Mouse (Mus musculus): Measurements from ENCODE around the gene Rnf24. TPM values are rescaled to one million over a fixed set of nuclear protein-coding genes. Genes with fewer than 3 reads are reported as not detected.

The Rnf24 gene
- total and polyA plus RNA-seq, 2 experiments from 2014 or later = 11.1 to 26.3 TPM

DNA sequence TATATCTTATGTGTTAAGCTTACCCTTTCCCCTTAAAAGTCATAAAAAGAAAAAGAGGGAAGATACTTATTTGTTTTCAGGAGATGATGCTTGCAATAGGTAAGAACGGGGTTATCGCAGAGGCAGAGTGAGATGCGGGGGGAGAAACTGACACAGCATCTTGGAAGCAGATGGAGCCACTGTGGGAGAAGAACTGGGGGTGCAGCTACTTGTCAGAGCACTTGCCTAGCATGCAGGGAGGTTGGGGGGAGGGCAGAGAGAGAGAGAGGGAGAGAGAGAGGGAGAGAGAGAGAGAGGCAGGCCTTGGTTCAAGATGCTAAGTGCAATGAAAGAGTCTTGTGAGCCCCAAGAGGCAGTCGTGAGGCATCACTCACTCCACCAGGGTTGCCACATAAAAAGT lies 32.5 kb upstream of the Rnf24 start:
- H3K9ac ChIP-seq (replicated peaks; ENCODE audit: low read length, poor library complexity, severe bottlenecking) = no peak overlapping the region
- DNase-seq (ENCODE audit: low spot score) (no peak), ATAC-seq (ENCODE audit: low FRiP score) (no peak)
- TF ChIP-seq CTCF (IDR thresholded peaks at IDR 0.05) = no peak
- H3K4me1 ChIP-seq (ENCODE audit: insufficient read depth, low read length) = no peaks in the 10 kb centered on the region
- no peak overlapping the region for H3K4me2 ChIP-seq (ENCODE audit: low read depth, low read length, poor library complexity, severe bottlenecking)
- 90% methylated on average over 4 of the region's 4 CpGs for WGBS
- H3K27me3 ChIP-seq (ENCODE audit: insufficient read depth, low read length) = no peaks in the 10 kb centered on the region
- no peak overlapping the region for H3K4me3 ChIP-seq (ENCODE audit: low read depth, low read length)
- H3K9me3 ChIP-seq (ENCODE audit: low read length) = no peaks in the 10 kb centered on the region
- no peak overlapping the region for H3K27ac ChIP-seq (ENCODE audit: low read depth, low read length)
- H3K36me3 ChIP-seq (ENCODE audit: insufficient read depth, low read length) = no peaks in the 10 kb centered on the region

DNA sequence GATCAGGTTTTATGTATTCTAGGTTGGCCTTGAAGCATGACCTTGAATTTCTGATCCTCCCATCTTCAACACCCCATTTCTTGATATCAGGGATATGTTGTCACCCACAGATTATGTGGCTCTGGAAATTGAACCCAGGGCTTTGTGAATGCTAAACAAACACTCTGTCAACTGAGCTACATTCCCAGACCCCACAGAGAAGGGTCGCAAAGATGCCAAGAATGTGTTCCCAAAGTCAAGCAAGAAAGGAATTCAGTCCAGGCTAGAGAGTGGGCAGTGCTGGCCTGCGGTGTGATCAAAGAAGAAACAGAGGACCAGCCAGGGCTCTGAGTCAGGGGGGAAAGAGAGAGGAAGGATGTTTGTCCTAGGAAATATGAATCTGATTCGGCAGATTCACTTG lies 26.8 kb upstream of the Rnf24 start:
- Histone ChIP-seq H3K4me1 (ENCODE audit: insufficient read depth, low read length) (no peaks in the 10 kb centered on the region), H3K27me3 (ENCODE audit: insufficient read depth, low read length) (no peaks in the 10 kb centered on the region), H3K36me3 (ENCODE audit: insufficient read depth, low read length) (no peaks in the 10 kb centered on the region), H3K4me3 (ENCODE audit: low read depth, low read length) (no peak overlapping the region), H3K4me2 (ENCODE audit: low read depth, low read length, poor library complexity, severe bottlenecking) (no peak overlapping the region), H3K9me3 (ENCODE audit: low read length) (no peaks in the 10 kb centered on the region), H3K27ac (ENCODE audit: low read depth, low read length) (no peak overlapping the region), H3K9ac (replicated peaks; ENCODE audit: low read length, poor library complexity, severe bottlenecking) (no peak overlapping the region)
- no peak for TF ChIP-seq CTCF (IDR thresholded peaks at IDR 0.05)
- WGBS = 88% methylated on average over 3 of the region's 3 CpGs
- ATAC-seq (ENCODE audit: low FRiP score) = no peak
- no peak for DNase-seq (ENCODE audit: low spot score)

DNA sequence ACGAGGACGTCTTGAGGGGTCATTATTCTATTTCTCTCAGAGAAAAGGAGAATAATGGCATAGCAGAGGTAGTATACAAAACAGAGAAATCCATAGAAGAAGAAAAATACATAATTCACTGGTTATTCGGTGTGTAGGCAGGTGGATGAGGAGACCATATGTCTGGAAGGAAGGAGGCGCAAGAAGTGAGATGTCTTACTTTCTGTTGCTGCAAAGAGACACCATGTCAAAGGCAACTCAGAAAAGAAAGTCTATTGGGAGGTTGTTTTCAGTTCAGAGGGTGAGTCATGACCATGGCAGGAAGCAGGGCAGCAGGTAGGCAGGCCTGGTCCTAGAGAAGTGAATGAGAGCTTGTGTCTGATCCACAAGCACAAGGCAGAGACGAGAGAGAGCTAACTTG lies 26.2 kb upstream of the Rnf24 start:
- no peak overlapping the region for H3K4me3 ChIP-seq (ENCODE audit: low read depth, low read length)
- 93% methylated on average over 5 of the region's 5 CpGs for WGBS
- H3K36me3 ChIP-seq (ENCODE audit: insufficient read depth, low read length) = no peaks in the 10 kb centered on the region
- H3K27me3 ChIP-seq (ENCODE audit: insufficient read depth, low read length) = no peaks in the 10 kb centered on the region
- DNase-seq (ENCODE audit: low spot score) (no peak), ATAC-seq (ENCODE audit: low FRiP score) (no peak)
- H3K9ac ChIP-seq (replicated peaks; ENCODE audit: low read length, poor library complexity, severe bottlenecking) = no peak overlapping the region
- H3K4me1 ChIP-seq (ENCODE audit: insufficient read depth, low read length) = no peaks in the 10 kb centered on the region
- no peak overlapping the region for H3K27ac ChIP-seq (ENCODE audit: low read depth, low read length)
- H3K4me2 ChIP-seq (ENCODE audit: low read depth, low read length, poor library complexity, severe bottlenecking) = no peak overlapping the region
- H3K9me3 ChIP-seq (ENCODE audit: low read length) = no peaks in the 10 kb centered on the region
- TF ChIP-seq CTCF (IDR thresholded peaks at IDR 0.05) = no peak

DNA sequence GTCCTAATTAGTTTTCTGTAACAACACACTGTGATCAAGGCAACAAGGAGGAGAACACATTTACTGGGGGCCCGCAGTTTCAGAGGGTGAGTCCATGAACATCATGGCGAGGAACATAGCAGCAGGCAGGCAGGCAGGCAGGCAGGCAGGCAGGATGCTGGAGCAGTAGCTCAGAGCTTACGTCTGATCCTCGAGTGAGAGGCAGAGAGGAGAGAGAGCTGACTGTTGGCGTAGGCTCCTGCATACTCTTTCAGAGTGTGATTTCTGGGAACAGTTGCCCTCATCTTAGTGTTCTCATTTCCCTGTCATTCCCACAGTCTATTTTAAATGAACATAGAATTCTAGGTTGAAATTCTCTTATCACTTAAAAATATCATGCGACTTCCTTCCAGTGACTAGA lies 24.4 kb upstream of the Rnf24 start:
- WGBS = 70% methylated on average over 6 of the region's 6 CpGs

DNA sequence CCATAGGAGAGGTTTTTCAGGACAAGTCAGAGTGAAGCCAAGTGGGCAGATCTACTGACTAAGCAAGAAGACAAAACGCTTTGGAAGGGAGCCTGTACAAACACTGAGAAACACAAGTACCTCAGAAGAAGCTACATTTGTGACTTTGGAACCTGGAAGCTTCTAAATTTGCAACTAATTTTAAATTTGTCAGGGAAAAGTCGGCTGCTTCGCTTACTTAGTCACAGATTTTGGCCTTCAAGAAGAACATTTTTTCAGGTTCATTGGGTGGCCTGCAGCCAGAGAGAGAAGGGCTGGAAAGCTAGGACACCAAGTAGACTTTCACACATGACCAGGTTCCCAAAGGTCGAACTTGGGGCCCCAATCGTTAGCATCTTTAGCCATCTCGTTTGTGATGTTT lies 21.0 kb upstream of the Rnf24 start:
- ATAC-seq (ENCODE audit: low FRiP score) (no peak), DNase-seq (ENCODE audit: low spot score) (no peak)
- no peaks in the 10 kb centered on the region for H3K9me3 ChIP-seq (ENCODE audit: low read length)
- H3K9ac ChIP-seq (replicated peaks; ENCODE audit: low read length, poor library complexity, severe bottlenecking) = no peak overlapping the region
- H3K27ac ChIP-seq (ENCODE audit: low read depth, low read length) = no peak overlapping the region
- no peak overlapping the region for H3K4me2 ChIP-seq (ENCODE audit: low read depth, low read length, poor library complexity, severe bottlenecking)
- H3K4me3 ChIP-seq (ENCODE audit: low read depth, low read length) = no peak overlapping the region
- no peaks in the 10 kb centered on the region for H3K36me3 ChIP-seq (ENCODE audit: insufficient read depth, low read length)
- TF ChIP-seq CTCF (IDR thresholded peaks at IDR 0.05) = no peak
- 90% methylated on average over 6 of the region's 6 CpGs for WGBS
- no peaks in the 10 kb centered on the region for H3K4me1 ChIP-seq (ENCODE audit: insufficient read depth, low read length)
- no peaks in the 10 kb centered on the region for H3K27me3 ChIP-seq (ENCODE audit: insufficient read depth, low read length)

More for the DNA sequence above, 24.4 kb upstream of the Rnf24 start:
- no peak overlapping the region for H3K9ac ChIP-seq (replicated peaks; ENCODE audit: low read length, poor library complexity, severe bottlenecking)
- H3K4me2 ChIP-seq (ENCODE audit: low read depth, low read length, poor library complexity, severe bottlenecking) = no peak overlapping the region
- no peak for DNase-seq (ENCODE audit: low spot score)
- TF ChIP-seq CTCF (IDR thresholded peaks at IDR 0.05) = no peak
- no peak overlapping the region for H3K27ac ChIP-seq (ENCODE audit: low read depth, low read length)
- H3K36me3 ChIP-seq (ENCODE audit: insufficient read depth, low read length) = no peaks in the 10 kb centered on the region
- H3K9me3 ChIP-seq (ENCODE audit: low read length) = no peaks in the 10 kb centered on the region
- ATAC-seq (ENCODE audit: low FRiP score) = no peak
- H3K4me3 ChIP-seq (ENCODE audit: low read depth, low read length) = no peak overlapping the region
- no peaks in the 10 kb centered on the region for H3K4me1 ChIP-seq (ENCODE audit: insufficient read depth, low read length)
- H3K27me3 ChIP-seq (ENCODE audit: insufficient read depth, low read length) = no peaks in the 10 kb centered on the region

DNA sequence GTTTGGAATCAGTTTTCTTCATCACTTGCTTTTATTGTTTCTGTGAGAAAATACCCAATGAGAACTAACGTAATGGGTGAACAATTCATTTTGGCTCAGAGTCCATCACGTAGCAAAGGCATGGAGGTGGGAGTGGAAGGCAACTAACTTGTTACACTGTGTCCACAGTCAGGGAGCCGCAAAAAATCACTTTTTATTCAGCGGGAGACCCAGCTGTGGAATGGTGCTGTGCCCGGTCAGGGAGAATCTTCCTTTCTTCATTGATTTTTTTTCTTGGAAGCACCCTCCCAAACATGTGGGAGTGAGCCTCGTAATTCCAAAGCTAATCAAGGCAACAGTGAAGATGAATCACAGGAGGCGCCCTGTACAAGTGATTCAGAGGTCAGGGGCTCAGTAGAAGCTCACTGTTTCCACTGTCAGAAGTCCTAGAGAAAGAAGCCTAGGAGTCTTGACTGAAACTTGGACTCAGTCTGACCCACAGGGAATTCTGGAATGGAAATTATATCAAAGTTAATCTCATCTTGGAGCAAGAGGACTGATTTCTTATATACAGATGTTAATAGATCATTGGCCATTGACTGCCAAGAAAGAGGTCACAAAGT lies 19.7 kb upstream of the Rnf24 start:
- no peaks in the 10 kb centered on the region for H3K36me3 ChIP-seq (ENCODE audit: insufficient read depth, low read length)
- H3K4me1 ChIP-seq (ENCODE audit: insufficient read depth, low read length) = no peaks in the 10 kb centered on the region
- TF ChIP-seq CTCF (IDR thresholded peaks at IDR 0.05) = no peak
- no peaks in the 10 kb centered on the region for H3K27me3 ChIP-seq (ENCODE audit: insufficient read depth, low read length)
- no peak overlapping the region for H3K4me3 ChIP-seq (ENCODE audit: low read depth, low read length)
- no peaks in the 10 kb centered on the region for H3K9me3 ChIP-seq (ENCODE audit: low read length)
- H3K9ac ChIP-seq (replicated peaks; ENCODE audit: low read length, poor library complexity, severe bottlenecking) = no peak overlapping the region
- H3K4me2 ChIP-seq (ENCODE audit: low read depth, low read length, poor library complexity, severe bottlenecking) = no peak overlapping the region
- WGBS = 83% methylated on average over 7 of the region's 7 CpGs
- H3K27ac ChIP-seq (ENCODE audit: low read depth, low read length) = no peak overlapping the region
- no peak for ATAC-seq (ENCODE audit: low FRiP score)
- DNase-seq (ENCODE audit: low spot score) = no peak
